Mouse (Mus musculus) thymus, postnatal 10 days (tissue): ENCODE data around the gene Pdlim3.
"Not testable (repeated sequence)": the region's sequence is repeated elsewhere in the genome, so short reads cannot be mapped to it uniquely, and the experiment has no call there.

ENCODE experiments used
- DNase-seq, 2 experiments: peaks; one replicate each; pipeline ENCODE4 v3.0.0; 2021; ENCODE audit warnings: low spot score in 2 of 2

Gene Pdlim3

GRCm38 (mm10) chr8:45885202-45885685 lies at the start of gene Pdlim3:
Pdlim3 (plus strand) TSS chr8:45885461.
- no peak for DNase-seq

DNA sequence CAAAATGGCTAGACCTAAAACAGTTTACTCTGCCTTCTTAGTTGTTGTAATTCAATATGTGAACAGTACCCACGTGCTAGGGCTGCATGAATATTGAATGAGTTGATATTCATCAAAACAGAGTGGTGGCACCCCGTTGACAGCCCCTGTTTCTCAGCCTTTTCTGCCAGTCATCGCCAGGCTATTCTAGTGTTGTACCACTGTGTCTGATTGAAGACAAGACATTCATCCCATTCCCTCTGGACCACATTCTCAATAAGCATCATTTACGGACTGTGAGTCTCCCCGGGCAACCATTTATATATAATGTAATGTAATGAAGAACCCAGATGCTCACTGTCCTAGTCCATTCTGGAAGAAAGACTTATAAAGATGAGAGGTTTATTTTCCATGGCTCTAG lies 42.0 kb upstream of the Pdlim3 start:
- no peak for DNase-seq

DNA sequence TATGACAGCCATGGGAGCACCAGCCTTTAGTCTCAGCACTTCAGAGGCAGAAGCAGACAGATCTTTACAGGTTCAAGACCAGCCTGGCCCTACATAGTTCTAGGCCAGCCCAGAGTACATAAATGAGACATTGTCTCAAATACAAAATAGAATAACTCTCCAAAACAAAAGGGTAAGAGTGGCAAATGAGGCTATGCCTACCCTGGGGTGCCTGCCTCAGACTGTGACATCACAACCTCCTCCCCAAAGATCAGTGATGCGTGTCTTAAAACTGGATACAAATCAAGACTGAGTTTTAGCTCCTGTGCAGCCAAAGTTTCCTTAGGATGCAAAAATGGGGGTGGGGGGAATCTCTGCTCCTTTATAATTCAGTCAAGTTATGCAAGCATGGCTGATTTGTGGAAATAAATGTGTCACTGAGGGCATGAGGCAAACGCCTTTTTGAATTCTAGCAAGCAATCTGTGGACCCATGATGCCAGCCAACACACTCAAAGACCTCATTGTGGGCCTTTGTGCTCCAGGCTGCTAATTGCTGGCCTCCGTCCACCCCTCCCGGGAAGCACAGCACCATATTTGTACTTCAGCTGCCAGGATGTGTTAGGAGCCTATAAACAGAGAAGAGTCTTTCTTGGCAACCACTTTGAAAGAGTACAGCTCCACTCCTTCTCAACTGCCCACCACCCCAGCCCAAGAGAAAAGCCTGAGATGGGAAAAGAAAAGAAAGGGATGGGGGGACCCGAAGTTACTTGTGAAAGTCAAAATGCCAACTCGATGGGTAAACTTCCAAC lies 41.0 kb upstream of the Pdlim3 start:
- no peak for DNase-seq

- DNase-seq, result no peak
Observed at GRCm38 (mm10) chr8:45844911-45845481, 40.3 kb upstream of the Pdlim3 start.

- no peak for DNase-seq
Observed at GRCm38 (mm10) chr8:45845906-45846305, 39.4 kb upstream of the Pdlim3 start.

DNA sequence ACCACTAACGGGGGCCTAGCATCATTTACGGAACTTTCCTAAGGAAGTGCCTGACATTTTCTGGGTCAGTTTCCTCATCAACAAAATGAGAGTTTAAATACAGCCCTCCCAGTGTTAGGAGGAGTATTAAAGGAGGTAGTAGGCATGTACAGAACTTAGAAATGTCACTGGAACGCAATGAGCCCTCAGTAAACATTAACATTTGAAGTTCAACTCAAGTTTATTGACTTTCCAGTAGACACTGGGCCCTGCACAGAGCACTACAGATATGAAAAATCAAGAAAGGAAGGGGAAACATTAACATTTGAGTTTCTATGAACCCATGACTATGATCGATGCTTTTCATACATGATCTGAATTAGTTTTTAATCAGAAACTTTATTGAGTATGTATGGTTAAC lies 30.1 kb upstream of the Pdlim3 start:
- DNase-seq, result no peak

DNA sequence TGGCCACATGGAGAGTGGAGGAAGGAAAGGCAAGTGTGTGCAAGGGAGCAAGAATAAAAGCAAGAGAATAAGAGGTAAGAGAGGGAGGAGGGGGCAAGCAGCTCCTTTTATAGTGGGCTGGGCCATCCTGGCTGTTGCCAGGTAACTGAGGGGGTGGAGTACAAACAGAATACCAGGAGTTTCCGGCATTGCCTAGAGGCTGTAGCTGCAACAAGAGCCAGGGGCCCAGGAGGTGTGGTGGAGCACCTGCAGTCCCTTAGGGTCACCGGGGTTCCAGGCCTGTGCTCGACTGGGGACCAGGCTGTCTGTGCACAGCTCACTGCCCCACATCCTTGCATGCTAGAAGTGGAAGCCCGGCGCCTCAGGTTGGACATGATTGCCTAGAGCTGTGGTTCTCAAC lies 27.5 kb upstream of the Pdlim3 start:
- DNase-seq, result no peak

DNA sequence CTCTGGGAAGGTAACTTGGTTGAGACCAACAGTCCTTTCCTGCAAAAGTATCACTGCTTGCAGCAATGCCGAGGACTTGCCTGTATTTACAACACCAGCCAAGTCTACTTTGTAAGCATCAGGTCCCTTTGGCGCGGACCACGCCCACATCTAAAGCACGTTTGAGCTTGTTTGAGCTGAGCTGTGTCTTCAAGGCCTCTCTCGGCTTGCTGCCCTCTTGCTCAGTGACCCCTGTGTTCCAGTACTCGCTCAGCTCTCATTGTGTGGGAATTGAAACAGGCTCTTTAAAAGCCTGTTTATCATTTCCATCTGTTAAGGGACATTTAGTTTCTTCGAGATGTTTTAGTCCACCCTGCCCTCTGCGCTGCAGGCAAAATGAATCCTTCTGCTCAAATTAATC lies 26.9 kb upstream of the Pdlim3 start:
- DNase-seq, result no peak

DNA sequence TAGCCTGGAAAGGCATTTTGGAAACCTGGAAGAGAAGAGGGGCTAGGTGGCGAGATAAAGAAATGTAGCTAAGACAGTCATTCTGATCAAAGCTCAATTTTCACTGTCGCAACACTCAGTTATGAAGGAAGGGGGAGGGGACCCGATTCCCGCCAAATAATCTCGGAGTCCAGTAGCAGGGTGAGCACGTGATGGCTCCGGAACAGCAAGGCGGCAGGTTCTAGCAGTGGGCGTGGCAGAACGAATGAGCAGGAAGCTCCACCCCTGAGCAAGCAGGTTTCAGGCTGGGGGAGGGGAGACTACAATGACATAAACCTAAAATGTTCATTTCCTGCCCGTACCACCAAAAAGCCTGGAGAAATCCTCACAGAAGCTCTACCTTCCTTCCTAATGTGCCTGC lies 13.7 kb upstream of the Pdlim3 start:
- not testable (repeated sequence) for DNase-seq

DNA sequence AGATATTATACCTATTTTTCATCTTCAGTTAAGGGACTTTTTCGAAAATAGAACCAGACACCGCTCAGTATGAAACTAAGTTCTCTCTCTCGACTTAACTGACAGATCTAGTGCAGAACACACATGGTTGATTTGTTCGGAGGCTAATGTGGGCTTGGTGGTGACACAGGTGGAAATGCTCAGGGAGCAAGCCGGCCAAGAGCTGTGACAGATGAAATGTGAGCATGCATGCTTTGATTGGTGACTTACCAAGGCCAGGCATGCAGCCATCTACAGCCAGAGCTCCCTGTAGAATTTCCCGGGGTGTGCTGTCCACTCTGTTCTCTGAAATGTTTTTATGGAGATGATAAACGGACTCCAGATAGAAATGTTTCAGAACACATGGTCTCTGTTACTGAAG lies 13.2 kb upstream of the Pdlim3 start:
- DNase-seq, result no peak

DNA sequence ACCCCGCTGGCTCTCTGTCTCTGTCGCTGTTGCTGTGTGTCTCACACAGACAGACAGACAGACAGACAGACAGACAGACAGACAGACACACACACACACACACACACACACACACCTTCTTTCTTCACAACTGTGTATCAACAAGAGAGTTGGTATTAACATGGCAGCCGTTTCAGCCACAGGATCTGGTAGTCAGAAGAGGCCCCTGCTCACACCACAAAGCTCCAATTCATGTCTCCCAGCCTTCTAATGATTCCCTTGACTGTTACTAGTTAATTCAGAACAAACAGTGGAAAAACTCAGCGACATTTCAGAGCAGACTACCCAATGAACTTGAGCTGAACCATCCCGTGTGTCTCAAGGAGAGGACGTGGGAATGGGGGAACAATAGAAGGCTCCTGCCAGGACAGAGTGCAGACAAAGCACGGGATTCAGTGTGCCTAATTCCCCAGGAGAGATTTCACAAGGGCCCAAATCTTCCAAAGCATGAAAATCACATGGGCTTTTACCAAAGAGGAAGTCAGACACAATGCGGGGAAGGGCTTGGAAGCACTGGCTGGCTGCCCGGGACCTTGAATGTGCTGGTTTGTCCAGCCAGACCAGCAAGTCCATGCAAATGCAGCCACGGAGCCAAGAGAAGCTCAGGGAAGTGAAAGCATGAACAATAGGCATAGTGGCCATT lies 10.2 kb upstream of the Pdlim3 start:
- DNase-seq, result no peak

DNA sequence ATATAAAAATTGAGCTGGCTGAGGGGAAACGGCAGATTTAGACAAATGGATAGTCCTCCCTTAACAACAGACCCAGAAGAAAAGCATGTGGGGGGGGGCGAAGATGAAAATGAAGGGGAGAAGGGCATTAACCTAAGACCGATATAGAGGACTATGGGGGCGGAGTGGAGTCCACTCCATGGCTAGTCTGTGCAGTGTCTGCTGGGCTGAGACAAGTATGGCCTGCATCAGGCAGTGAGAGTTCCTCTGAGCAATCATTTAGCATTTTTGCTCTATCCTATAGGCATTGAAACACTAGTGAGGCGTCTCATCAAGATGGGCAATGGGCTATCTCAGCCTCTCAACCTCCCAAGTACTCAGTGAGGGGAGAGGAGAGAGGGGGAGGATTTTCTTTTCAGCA lies 8.9 kb upstream of the Pdlim3 start:
- no peak for DNase-seq

GRCm38 (mm10) chr8:45877680-45878079 lies 7.6 kb upstream of the Pdlim3 start:
- DNase-seq, result no peak

DNA sequence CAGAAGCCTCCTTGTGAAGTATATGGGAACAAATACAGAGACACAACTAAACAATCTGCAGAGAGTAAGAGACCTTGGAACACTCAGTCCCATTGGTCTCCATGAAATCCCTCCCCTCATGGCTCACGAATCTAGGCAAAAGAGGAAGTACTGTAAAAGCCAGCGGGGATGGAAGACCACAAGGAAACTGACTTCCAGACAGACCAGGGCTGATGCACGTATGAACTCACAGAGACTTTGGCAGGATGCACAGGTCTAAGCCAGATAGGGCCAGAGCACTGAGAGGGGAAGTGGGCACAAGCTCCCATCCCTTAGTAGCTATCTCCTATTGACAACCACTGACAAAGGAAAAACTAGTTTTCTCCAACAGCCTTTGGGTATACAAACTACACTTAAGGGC lies 4.8 kb upstream of the Pdlim3 start:
- DNase-seq, result no peak

- no peak for DNase-seq
Observed at GRCm38 (mm10) chr8:45881726-45882125, 3.5 kb upstream of the Pdlim3 start.

- no peak for DNase-seq
Observed at GRCm38 (mm10) chr8:45883793-45884192, 1.5 kb upstream of the Pdlim3 start.

- DNase-seq, result no peak
Observed at GRCm38 (mm10) chr8:45884552-45884951, 709 bp upstream of the Pdlim3 start.

GRCm38 (mm10) chr8:45885775-45886174 lies 514 bp downstream of the Pdlim3 start:
- DNase-seq, result no peak

DNA sequence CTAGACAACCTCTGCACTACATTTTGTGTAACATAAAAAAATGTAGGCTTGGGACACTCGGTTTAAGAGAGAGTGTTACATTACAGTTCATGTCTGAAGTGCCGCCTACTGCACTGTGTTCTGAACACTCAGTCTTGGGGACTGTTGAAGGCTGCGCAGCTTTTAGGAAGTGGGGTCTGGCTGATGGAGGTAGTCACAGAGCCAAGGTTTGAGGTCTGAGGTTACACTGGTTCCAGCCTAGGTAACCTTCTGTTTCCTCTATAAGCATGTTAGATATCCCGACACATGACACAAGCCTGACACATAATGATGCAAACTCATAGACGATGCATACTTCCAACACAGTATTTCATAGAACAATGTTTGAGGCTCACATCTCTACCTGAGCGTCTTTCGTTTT lies 4.5 kb downstream of the Pdlim3 start:
- no peak for DNase-seq

- DNase-seq, result no peak
Observed at GRCm38 (mm10) chr8:45896590-45896989, 11.3 kb downstream of the Pdlim3 start.

DNA sequence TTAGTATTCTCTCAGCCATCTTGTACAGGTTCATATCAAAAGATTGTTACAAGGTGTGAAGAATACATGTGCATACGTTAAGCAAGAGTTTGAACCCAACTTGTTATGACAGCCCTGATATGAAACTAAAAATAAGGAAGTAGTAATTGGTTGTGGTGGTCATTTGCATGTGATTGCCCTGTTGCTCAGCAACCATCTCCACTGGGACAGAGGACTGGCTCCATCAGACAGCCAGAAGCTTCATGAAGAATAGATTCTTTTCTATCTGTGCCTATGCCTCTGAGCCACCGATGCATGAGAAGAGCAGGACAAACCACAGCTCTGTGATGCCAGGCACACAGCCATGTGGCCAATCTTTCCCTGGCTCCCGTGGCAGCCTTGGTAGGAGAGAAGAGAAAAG lies 14.5 kb downstream of the Pdlim3 start:
- no peak for DNase-seq

- DNase-seq, result no peak
Observed at GRCm38 (mm10) chr8:45901626-45902025, 16.4 kb downstream of the Pdlim3 start.

DNA sequence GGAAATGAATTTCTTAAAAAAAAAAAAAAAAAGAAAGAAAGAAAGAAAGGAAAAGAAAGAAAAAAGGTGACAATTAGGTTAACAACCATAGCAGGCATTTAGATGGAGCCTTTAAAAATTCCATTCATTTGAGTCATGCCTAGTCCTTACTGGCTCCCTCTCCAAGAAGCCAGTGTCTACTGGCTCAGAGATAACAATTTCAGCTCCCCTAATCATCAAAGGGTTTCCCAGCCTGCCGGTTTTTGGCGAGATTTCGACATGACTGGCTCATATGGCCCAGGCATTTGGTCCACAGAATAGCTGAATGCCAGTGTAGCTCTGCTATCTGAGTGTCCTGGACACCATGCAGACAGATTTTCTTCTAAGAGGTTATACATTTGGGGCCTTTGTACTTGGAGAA lies 18.4 kb downstream of the Pdlim3 start:
- no peak for DNase-seq
